Mouse (Mus musculus) olfactory bulb, adult 2 months (tissue): ENCODE results near the gene Lrmda.

Source experiments
- CTCF ChIP-seq: fragments of 200-500 bp; IDR thresholded peaks from 2 replicates; pipeline ENCODE4 v1.5.1; 2012; ENCODE audit warnings: low read depth, mild to moderate bottlenecking, low read length, moderate library complexity; ENCODE audit not compliant: insufficient read depth
- POLR2A ChIP-seq: fragments of 200-500 bp; IDR thresholded peaks from 2 replicates; pipeline ENCODE4 v1.6.1; 2012; ENCODE audit warnings: mild to moderate bottlenecking, low read depth, low read length, moderate library complexity; ENCODE audit not compliant: insufficient read depth

GRCm38 (mm10) chr14:22929585-22929984 is 910.1 kb downstream of the Lrmda start:
- TF ChIP-seq CTCF (no peak), POLR2A (no peak)
